In the genomic region with DNA sequence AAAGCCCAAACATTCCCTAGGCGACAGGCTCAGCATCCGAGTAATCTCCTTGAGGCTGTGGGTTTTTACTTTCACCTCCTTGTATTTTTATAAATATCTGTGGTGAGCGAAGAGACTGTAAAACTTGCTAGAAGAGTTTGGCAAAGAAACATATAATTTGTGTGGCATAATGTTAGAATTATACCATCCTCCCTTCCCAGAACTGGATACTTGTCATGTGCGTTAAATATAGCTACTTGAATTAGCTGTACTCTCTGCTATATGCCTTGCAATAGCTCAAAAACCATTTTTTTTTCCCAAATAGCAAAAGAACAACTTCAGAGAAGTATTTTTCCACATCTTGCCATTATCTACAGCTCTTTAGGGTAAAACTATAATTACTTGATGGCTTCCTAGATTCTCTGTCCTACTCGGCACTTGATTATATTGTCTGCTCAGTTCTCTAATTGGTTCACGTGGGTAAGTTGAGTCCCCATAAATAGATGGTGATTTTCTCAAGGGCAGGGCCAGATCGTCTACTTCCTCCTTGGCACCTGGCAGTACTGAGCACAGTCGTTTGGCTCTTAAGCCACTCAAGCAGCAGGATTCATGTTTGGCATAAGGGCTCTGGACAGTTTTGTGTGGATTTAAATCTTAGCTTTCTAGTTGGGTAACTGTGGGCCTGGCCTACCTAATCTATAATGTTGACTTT, we compare ENCODE assay signal across 22 mouse cellular contexts. TPM values are rescaled to one million over a fixed set of nuclear protein-coding genes. Genes with fewer than 3 reads are reported as not detected.
DNase-seq lines count a peak whose midpoint lies in the region; ATAC-seq and TF ChIP-seq lines count a peak whose summit lies in the region.
"Had no signal": no experiment of that assay in that cellular context is flagged by ENCODE, and none has a peak within 500 bp of the region (broad histone marks: within the 10 kb centered on the region; RNA-seq: fewer than 3 reads in every experiment).

No protein-coding gene starts in this region.

- 71% methylated on average over 8 of the region's 8 CpGs for WGBS in liver, embryonic 11.5 days

- intact Hi-C loops in gastrocnemius, adult 2 months (cut with DNase I): no loop called here
- intact Hi-C loops in gastrocnemius, postnatal 14 days (cut with DNase I; ENCODE audit: low total_unique reads): no loop called here
- intact Hi-C loops in left cerebral cortex, postnatal 10 days (cut with DNase I): no loop called here

- ATAC-seq in granulocyte monocyte progenitor cell, adult 5-6 weeks (replicated peaks; ENCODE audit: poor library complexity, severe bottlenecking): peak; percentile 21; the same call in 1 of the 2 replicates
- ATAC-seq in liver, embryonic 11.5 days (replicated peaks; ENCODE audit: low FRiP score): no peak
- ATAC-seq: intestine, embryonic 16.5 days; midbrain, embryonic 16.5 days had no signal

- no peak overlapping the region for H3K9ac ChIP-seq in liver, embryonic 11.5 days (ENCODE audit: low read depth, low read length)
- H3K9ac ChIP-seq: forebrain, embryonic 12.5 days; heart, embryonic 13.5 days; hindbrain, embryonic 14.5 days; limb, embryonic 15.5 days; stomach, embryonic 15.5 days had no signal

- H3K36me3 ChIP-seq in splenic B cell, adult 2 months (ENCODE audit: control insufficient read depth, insufficient read depth, low read length, poor library complexity, severe bottlenecking): 0 out of 2 replicates have a peak, but pooled peaks cover 4% of the 10 kb centered on the region
- no peaks in the 10 kb centered on the region for H3K36me3 ChIP-seq in liver, embryonic 11.5 days (ENCODE audit: control insufficient read depth, insufficient read depth, low read length)
- H3K36me3 ChIP-seq: forebrain, embryonic 12.5 days; heart, embryonic 13.5 days; limb, embryonic 15.5 days; stomach, embryonic 15.5 days had no signal

- DNase-seq in gastrocnemius, adult 2 months: no peak
- no peak for DNase-seq in gastrocnemius, postnatal 14 days
- peak; percentile 65 for DNase-seq in splenic B cell, adult 2 months (ENCODE audit: low read depth, low spot score)
- no peak for DNase-seq in liver, embryonic 11.5 days (ENCODE audit: low spot score)
- no peak for DNase-seq in left cerebral cortex, postnatal 10 days (ENCODE audit: extremely low spot score in 1 of 2, low spot score in 2 of 2)
- DNase-seq: adrenal gland, adult 2 months; cerebellum, adult 11 months; cerebellum, postnatal 10 days; layer of hippocampus, postnatal 36 days; lung, postnatal 10 days; right cerebral cortex, adult 18-20 months; thymus, adult 2 months had no signal

- H3K4me3 ChIP-seq in gastrocnemius, adult 2 months: no peak overlapping the region
- H3K4me3 ChIP-seq in bone marrow macrophage, adult 2 months (ENCODE audit: insufficient read depth, low read length): peak overlapping the region; percentile 39
- H3K4me3 ChIP-seq in liver, embryonic 11.5 days (ENCODE audit: low read depth, low read length): no peak overlapping the region
- H3K4me3 ChIP-seq: forebrain, embryonic 12.5 days; heart, embryonic 13.5 days; limb, embryonic 15.5 days; stomach, embryonic 15.5 days had no signal

- H3K27ac ChIP-seq in gastrocnemius, adult 2 months: peak overlapping the region; percentile 68; the same call in 1 of the 2 replicates
- H3K27ac ChIP-seq in bone marrow macrophage, adult 2 months (ENCODE audit: insufficient read depth, low read depth, low read length): peak overlapping the region; percentile 99
- no peak overlapping the region for H3K27ac ChIP-seq in liver, embryonic 11.5 days (ENCODE audit: low read depth, low read length)
- H3K27ac ChIP-seq: forebrain, embryonic 12.5 days; heart, embryonic 13.5 days; hindbrain, embryonic 14.5 days; kidney, postnatal 0 days; stomach, embryonic 15.5 days had no signal

- TF ChIP-seq POLR2A in bone marrow macrophage, adult 2 months (IDR thresholded peaks at IDR 0.05; ENCODE audit: borderline replicate concordance, low read depth, low read length): no peak

- no peak for TF ChIP-seq CTCF in gastrocnemius, adult 2 months (IDR thresholded peaks at IDR 0.05)
- no peak for TF ChIP-seq CTCF in bone marrow macrophage, adult 2 months (IDR thresholded peaks at IDR 0.05; ENCODE audit: low read depth, low read length)

- no peak overlapping the region for H3K4me2 ChIP-seq in liver, embryonic 11.5 days
- H3K4me2 ChIP-seq: forebrain, embryonic 12.5 days; heart, embryonic 13.5 days; hindbrain, embryonic 14.5 days; limb, embryonic 15.5 days; stomach, embryonic 15.5 days had no signal

- H3K4me1 ChIP-seq in bone marrow macrophage, adult 2 months (ENCODE audit: control insufficient read depth, insufficient read depth, low read length): peaks cover 41% of the 10 kb centered on the region
- H3K4me1 ChIP-seq in liver, embryonic 11.5 days (replicated peaks; ENCODE audit: control insufficient read depth, insufficient read depth, low read length): no peaks in the 10 kb centered on the region
- H3K4me1 ChIP-seq: forebrain, embryonic 12.5 days; heart, embryonic 13.5 days; limb, embryonic 15.5 days; stomach, embryonic 15.5 days had no signal

- no peaks in the 10 kb centered on the region for H3K27me3 ChIP-seq in splenic B cell, adult 2 months (ENCODE audit: control insufficient read depth, insufficient read depth, low read length, poor library complexity, severe bottlenecking)
- no peaks in the 10 kb centered on the region for H3K27me3 ChIP-seq in liver, embryonic 11.5 days (replicated peaks; ENCODE audit: control insufficient read depth, insufficient read depth, low read length)
- H3K27me3 ChIP-seq: forebrain, embryonic 12.5 days; heart, embryonic 13.5 days; limb, embryonic 15.5 days; stomach, embryonic 15.5 days had no signal

- no peaks in the 10 kb centered on the region for H3K9me3 ChIP-seq in liver, embryonic 11.5 days (ENCODE audit: control insufficient read depth, low read length)
- H3K9me3 ChIP-seq: forebrain, embryonic 12.5 days; heart, embryonic 13.5 days; limb, embryonic 15.5 days; stomach, embryonic 15.5 days had no signal

RNA-seq across cellular contexts. Expression of gene Arhgef6, which starts 35.2 kb away (rescaled TPM):
- total RNA-seq in gastrocnemius, adult 2 months (2021): 10 to 100 TPM; 46.0 to 71.8 TPM
- total RNA-seq in gastrocnemius, postnatal 14 days (2021): 10 to 100 TPM; 70.0 to 71.3 TPM
- polyA plus RNA-seq in bone marrow macrophage, adult 2 months (2012; ENCODE audit: insufficient read depth, insufficient read length, missing spikeins): 210 and 233 TPM in 2 replicates
- 104 and 126 TPM in 2 replicates for total RNA-seq in granulocyte monocyte progenitor cell, adult 5-6 weeks (2014; fragmentation: Nextera tagmentation)
- 100 and 119 TPM in 2 replicates for total RNA-seq in granulocyte monocyte progenitor cell, adult 5-6 weeks (2017)
- polyA plus RNA-seq in liver, embryonic 11.5 days (2014; fragmentation: Nextera tagmentation; extraction: Ambion mirVana): 6.9 and 8.4 TPM in 2 replicates
- total RNA-seq in left cerebral cortex, postnatal 10 days (2021): 10 to 100 TPM in 1 of 2 experiments, 1 to 10 TPM in 1; 7.7 to 10.2 TPM

Comparison
In these comparisons a context has a peak if more than half of its experiments do, and no peak if none do; other contexts are left out.
1. RNA of gene Arhgef6, which starts 35.2 kb away (total RNA-seq): 100 to 126 TPM in granulocyte monocyte progenitor cell, adult 5-6 weeks, 46.0 to 71.8 TPM in gastrocnemius, adult 2 months and 70.0 to 71.3 TPM in gastrocnemius, postnatal 14 days; 7.7 to 10.2 TPM in left cerebral cortex, postnatal 10 days; every median in the first group is over 4 times any median in the second.